ENCODE assay signal across 10 mouse cellular contexts in the genomic region with DNA sequence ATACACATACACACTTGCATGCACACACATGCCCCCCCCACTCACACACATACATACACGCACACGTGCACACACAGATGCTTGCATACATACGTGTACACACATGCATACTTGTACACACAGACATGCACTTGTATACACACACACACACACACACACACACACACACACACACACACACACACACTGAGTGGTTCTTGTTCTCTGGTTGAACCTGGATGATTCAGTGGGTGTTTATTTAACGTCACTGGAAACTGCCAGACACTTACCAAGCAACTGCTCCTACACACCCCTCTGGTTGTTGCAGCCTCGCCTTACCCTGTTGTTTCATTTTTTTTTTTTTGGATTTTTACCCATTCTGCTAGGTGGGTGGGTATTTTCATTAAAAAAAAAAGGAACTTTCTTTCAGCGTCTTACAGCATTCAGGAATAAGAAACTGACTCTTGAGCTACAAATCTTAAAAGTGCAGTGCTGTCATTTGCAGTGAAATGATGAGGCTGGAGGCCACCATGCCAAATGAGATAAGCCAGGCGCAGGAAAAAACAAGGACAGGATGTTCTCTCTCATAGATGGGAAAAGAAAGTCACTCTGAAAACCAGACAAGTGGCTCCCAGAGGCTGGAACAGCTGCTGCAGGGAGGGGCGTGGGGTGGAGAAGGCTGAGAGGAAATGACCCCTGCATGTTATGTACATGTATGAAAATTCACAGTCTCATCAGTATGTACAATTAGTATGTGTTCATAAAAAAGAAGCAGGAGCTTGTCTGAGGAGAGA. TPM values are rescaled to one million over a fixed set of nuclear protein-coding genes. Genes with fewer than 3 reads are reported as not detected.
DNase-seq lines count a peak whose midpoint lies in the region; ATAC-seq lines count a peak whose summit lies in the region.
"Had no signal": no experiment of that assay in that cellular context is flagged by ENCODE, and none has a peak within 500 bp of the region (broad histone marks: within the 10 kb centered on the region; RNA-seq: fewer than 3 reads in every experiment).

No protein-coding gene starts in this region.

- 41% methylated on average over 8 of the region's 8 CpGs for WGBS in liver, embryonic 16.5 days (ENCODE audit: insufficient replicate concordance)

- no peak overlapping the region for H3K4me3 ChIP-seq in liver, embryonic 16.5 days (ENCODE audit: low read depth, low read length)
- H3K4me3 ChIP-seq: limb, embryonic 15.5 days had no signal

- no peaks in the 10 kb centered on the region for H3K36me3 ChIP-seq in liver, embryonic 16.5 days (ENCODE audit: control insufficient read depth, insufficient read depth)
- H3K36me3 ChIP-seq: limb, embryonic 15.5 days had no signal

- ATAC-seq in liver, embryonic 16.5 days (ENCODE audit: low read depth): peak; percentile 24; the same call in 1 of the 2 replicates

- no peaks in the 10 kb centered on the region for H3K9me3 ChIP-seq in liver, embryonic 16.5 days (replicated peaks; ENCODE audit: control insufficient read depth, low read length)
- H3K9me3 ChIP-seq: limb, embryonic 15.5 days had no signal

- H3K9ac ChIP-seq in liver, embryonic 16.5 days (ENCODE audit: low read depth, low read length): no peak overlapping the region
- H3K9ac ChIP-seq: limb, embryonic 15.5 days had no signal

- H3K4me2 ChIP-seq in liver, embryonic 16.5 days (ENCODE audit: low read depth, low read length): no peak overlapping the region
- H3K4me2 ChIP-seq: limb, embryonic 15.5 days had no signal

- no peaks in the 10 kb centered on the region for H3K27me3 ChIP-seq in liver, embryonic 16.5 days (ENCODE audit: control insufficient read depth, insufficient read depth, low read depth, low read length)
- H3K27me3 ChIP-seq: limb, embryonic 15.5 days had no signal

- intact Hi-C loops in heart, postnatal 25 days (cut with DNase I): loop anchor here (1.0 kb wide), 1 partner anchor 44 kb away; no protein-coding TSS in a partner anchor
- intact Hi-C loops in left cerebral cortex, postnatal 36 days (cut with DNase I): no loop called here

- DNase-seq in adrenal gland, postnatal 10 days: peak; percentile 54
- peak; percentile 25 for DNase-seq in brain, adult 2 months (ENCODE audit: low read depth, low spot score)
- peak; percentile 84 for DNase-seq in heart, postnatal 25 days (ENCODE audit: low spot score)
- DNase-seq in cerebellum, adult 9-10 months: no peak
- DNase-seq in left cerebral cortex, postnatal 36 days (ENCODE audit: low spot score in 2 of 2): no peak
- DNase-seq in spleen, adult 12 weeks (ENCODE audit: low spot score): no peak
- DNase-seq in cerebellum, postnatal 14 days: no peak

- H3K27ac ChIP-seq in liver, embryonic 16.5 days (ENCODE audit: low read length): no peak overlapping the region
- H3K27ac ChIP-seq: limb, embryonic 15.5 days had no signal

- H3K4me1 ChIP-seq in liver, embryonic 16.5 days (ENCODE audit: control insufficient read depth, low read depth, low read length): no peaks in the 10 kb centered on the region

RNA-seq across cellular contexts. Expression of a gene that starts 19.6 kb away (rescaled TPM):
- 10 to 100 TPM; 56.3 to 69.7 TPM for total RNA-seq in adrenal gland, postnatal 10 days (2021)
- total RNA-seq in heart, postnatal 25 days (2021): 10 to 100 TPM; 70.7 to 86.6 TPM
- 100 and 103 TPM in 2 replicates for polyA plus RNA-seq in liver, embryonic 16.5 days (2015; fragmentation: Nextera tagmentation; extraction: Ambion mirVana)
- under 1 TPM; 0.29 to 0.32 TPM for total RNA-seq in left cerebral cortex, postnatal 36 days (2021)

RNA-seq across cellular contexts. Expression of a gene that starts 30.2 kb away (rescaled TPM):
- 1 to 10 TPM; 1.3 to 2.1 TPM for total RNA-seq in adrenal gland, postnatal 10 days (2021)
- 1 to 10 TPM; 1.8 to 4.0 TPM for total RNA-seq in heart, postnatal 25 days (2021)
- polyA plus RNA-seq in liver, embryonic 16.5 days (2015; fragmentation: Nextera tagmentation; extraction: Ambion mirVana): not detected in 2 replicates
- 10 to 100 TPM; 90.0 to 92.0 TPM for total RNA-seq in left cerebral cortex, postnatal 36 days (2021)
- total RNA-seq: hematopoietic stem cell, adult 5-6 weeks had no signal

Comparison
In these comparisons a context has a peak if more than half of its experiments do, and no peak if none do; other contexts are left out.
1. DNase-seq: peak in adrenal gland, postnatal 10 days (single experiment), brain, adult 2 months (single experiment) and heart, postnatal 25 days (single experiment); none in cerebellum, adult 9-10 months (single experiment), left cerebral cortex, postnatal 36 days (0 of 2), spleen, adult 12 weeks (single experiment) and cerebellum, postnatal 14 days (0 of 2).
2. RNA of a gene that starts 19.6 kb away (total RNA-seq): 70.7 to 86.6 TPM in heart, postnatal 25 days and 56.3 to 69.7 TPM in adrenal gland, postnatal 10 days; 0.29 to 0.32 TPM in left cerebral cortex, postnatal 36 days; every median in the first group is over 10 times any median in the second.
3. RNA of a gene that starts 30.2 kb away (total RNA-seq): 90.0 to 92.0 TPM in left cerebral cortex, postnatal 36 days; 1.8 to 4.0 TPM in heart, postnatal 25 days and 1.3 to 2.1 TPM in adrenal gland, postnatal 10 days; every median in the first group is over 10 times any median in the second.